Mouse (Mus musculus) layer of hippocampus, postnatal 36 days (tissue): ENCODE results near the gene Fgfr2. TPM values are rescaled to one million over a fixed set of nuclear protein-coding genes. Genes with fewer than 3 reads are reported as not detected.

ENCODE experiments used
- DNase-seq, 2 experiments: peaks; one replicate each; pipeline ENCODE4 v3.0.0; 2022
- total RNA-seq, 2 experiments: library from RNA; stranded (reverse); gene quantifications; 2 replicates each; pipeline ENCODE4 v1.2.3; 2021

The Fgfr2 gene
- total RNA-seq, 2 experiments from 2014 or later: 45.4 to 47.9 TPM

DNA sequence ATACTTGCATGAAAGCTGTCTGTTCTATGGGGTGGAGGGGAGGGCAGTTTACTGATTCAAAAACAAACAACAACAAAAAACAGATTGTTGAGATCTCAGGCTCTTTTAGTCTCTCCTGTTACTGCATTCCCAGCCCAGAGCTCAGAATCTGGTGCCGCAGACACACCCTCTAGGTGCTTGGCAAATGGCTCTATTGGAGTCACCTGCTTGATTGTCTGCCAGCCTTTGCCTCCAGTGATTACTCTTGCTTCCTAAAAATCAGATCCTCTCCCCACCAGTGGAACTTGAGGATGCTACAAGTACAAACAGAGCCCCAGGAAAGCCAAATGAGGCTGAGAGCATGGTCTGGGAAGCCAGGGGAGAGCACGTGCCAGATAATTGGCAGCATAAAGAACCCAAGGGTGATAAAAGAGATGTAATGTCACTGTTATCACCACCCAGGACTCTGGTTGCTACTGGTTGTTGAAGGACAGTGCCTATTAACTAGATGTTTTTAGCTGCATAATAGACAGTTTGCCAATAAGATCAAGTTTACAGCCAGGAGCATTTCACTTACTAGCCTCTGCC is 801.7 kb downstream of the Fgfr2 start:
- DNase-seq: no peak

DNA sequence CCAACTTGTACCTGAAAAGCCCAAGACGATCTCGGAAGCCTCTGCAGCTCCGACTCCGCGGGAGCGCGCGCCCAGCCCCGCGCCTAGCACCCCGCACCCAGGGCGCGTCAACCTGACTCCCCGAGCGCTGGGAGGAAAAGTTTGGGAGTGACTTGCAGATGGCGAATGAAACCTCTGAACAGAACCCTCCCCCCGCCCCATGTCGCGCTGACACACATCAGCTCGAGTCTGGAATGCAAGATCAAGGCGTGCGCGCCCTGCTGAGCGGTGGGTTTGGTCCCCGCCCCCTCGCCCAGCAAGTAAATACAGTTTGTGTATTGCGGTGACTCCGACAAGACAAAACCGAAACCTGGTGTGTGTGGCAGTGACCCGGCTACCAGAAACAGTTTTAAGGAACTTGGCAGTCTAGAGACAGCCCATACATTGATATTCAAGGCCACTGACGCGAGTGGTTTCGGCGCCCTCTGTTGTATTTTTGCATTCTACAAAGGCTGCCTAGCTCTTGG is 806.1 kb downstream of the Fgfr2 start, which contains the start of gene Chst15:
TSS of gene Chst15 (minus strand) at position 193 of the 506 bp plus-strand sequence.
- DNase-seq: peak; percentile 48

DNA sequence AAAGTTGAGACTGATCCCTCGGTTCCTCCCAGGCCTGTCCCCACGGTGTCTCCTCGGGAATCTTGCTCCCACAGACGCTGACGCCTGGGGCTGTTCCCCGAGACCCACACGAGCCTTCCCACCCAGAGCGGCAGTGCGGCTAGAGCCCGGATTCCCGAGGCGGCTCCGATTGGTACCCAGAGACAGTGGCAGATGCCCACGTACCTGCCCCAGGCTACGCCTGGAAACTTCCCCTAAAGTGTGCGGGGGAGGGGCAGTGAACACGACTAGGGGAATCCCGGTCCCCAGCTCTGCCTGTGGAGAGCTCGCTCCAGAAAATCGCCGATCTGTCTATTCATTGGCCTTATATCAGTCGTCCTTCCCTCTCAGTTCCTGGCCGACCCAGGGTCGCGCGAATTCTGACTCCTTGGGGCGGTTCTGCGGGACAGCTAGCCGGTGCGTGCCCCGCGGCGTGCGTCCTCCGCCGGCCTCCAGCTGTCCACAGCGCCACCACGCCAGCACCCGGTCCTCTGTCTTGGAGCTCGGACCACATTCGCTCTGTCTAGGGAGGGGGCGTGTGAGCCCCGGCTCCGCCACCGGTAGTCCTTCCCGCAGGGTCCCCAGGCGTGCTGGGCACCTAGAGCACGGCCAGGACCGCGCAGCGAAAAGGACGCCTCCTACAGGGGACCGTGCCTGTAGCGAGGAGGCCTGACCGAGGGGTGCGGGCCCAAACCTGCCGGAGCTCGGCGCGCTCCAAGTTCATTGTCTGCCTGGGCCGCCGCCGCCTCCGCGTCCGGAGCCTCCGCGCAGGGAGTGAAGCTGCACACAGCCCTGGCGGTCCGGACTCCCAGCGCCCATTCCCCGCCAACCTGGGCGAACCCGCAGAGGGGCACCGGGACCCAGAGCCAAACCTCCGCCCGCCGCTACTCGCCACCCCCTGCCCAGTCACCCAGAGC is 806.8 kb downstream of the Fgfr2 start:
- DNase-seq: peak; percentile 72

DNA sequence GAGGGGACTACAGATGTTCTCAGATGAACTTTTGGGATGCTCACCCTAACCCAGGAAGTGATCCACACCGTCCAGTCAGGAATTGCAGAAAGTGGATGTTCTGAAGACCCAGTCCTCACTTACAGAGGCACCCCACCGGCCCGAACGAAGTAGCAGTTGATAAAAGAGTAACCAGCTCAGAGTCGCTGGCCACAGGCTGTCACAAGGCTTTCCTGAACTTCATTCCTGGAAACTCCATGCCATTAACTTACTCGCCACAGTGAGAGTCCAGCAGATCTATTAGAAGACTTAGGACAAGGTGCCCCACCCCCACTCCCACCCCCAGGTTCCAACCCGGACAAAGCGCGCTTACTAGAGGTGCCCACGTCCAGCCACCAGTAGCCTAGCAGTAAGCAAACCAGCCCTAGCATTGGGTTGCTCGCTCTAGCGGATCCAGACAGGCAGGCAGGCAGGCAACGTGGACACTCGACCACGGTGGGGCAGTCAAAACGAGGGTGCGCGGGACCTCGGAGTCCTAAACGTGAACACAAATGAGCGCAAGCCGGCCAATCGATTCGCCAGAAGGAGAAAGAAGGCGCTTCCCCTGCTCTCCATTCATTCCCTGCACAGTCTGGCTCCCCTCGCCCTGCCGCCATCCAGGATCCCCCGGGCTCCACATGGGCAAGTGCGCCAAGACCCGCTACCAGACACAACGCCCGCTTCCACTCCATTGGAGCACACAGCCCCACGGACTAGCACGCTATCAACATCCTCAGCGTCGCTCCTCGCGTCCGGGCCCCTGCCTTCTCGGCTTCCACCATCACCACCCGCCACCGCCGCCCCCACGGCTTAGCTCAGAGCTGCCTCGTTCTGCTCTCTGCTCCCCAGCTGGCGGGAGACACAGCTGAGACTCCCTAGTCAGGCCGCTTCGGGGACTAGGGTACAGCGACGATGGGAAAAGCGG is 807.7 kb downstream of the Fgfr2 start:
- DNase-seq: peak in 1 of 2 experiments; percentile 62

DNA sequence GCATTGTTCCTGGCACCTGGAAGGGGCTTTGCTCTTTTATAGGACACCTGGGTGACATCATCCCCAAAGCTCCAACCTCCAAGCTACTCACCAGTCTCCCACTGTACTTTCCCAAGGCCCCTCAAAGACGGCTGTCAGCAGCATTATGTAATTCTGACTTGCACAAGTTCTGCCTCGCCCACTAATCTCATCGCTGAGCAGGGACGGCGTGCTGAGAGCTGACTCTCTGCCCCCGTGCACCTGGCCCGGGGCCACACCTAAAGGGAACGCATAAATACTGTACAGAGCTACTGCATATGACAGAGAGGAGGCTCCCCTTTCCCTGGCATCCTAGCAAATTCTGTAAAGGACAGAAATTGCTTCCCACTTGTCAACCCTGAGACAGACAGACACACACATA is 810.8 kb downstream of the Fgfr2 start:
- DNase-seq: peak in 1 of 2 experiments; percentile 41

DNA sequence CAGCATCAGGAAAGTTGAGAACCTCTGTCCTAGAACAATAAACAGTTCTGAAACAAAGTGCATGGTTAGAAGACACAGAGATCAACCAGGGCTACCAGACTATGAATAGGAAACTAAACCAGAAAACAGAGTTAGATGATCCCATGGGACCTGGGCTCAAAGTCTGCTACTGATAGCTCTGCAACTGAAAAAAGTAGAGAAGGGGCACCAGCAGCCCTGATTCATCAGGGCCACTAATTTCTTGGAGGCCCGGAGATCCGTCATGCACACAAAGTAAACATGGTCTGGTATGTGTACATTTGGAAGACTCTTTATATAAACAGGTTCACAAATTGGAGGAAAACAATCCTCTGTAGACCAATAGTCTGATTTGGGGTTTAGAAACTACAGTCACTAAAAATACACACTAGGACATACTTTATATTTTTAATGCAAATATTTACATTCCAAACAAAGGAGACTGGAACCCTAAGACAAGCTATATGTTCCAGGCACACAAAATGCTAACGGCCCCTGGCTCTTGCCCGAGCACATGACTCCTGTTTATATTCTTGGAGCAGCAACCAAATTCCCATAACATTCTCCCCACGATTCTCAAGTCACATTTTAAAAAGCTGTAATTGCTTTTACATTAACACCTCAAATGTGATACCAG is 814.5 kb downstream of the Fgfr2 start:
- DNase-seq: no peak

DNA sequence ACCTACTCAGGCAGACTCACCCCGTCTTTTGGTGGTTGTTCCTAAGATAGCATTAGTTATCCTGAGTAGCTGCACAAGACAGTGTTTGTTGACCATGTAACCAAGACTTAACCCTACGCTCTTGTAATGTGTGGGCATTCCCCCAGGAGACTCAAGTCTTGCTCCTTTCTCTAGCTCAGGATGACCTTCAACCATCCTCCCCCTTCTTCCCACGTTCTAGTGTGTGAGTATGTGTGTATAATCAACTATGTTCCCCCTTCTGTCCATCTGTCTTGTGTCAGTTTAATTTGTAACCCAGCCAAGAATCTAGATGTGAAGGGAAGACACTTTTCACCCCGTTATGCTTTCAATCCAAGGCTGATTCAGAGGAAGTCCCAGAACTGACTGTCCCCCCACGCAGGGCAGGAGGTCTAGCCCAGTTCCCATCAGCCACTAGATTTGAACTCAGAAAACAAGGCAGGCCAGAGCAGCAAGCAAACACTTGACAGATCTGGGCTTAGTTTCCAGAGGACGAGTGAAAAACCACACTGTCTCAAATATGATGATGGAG is 815.4 kb downstream of the Fgfr2 start:
- DNase-seq: no peak

DNA sequence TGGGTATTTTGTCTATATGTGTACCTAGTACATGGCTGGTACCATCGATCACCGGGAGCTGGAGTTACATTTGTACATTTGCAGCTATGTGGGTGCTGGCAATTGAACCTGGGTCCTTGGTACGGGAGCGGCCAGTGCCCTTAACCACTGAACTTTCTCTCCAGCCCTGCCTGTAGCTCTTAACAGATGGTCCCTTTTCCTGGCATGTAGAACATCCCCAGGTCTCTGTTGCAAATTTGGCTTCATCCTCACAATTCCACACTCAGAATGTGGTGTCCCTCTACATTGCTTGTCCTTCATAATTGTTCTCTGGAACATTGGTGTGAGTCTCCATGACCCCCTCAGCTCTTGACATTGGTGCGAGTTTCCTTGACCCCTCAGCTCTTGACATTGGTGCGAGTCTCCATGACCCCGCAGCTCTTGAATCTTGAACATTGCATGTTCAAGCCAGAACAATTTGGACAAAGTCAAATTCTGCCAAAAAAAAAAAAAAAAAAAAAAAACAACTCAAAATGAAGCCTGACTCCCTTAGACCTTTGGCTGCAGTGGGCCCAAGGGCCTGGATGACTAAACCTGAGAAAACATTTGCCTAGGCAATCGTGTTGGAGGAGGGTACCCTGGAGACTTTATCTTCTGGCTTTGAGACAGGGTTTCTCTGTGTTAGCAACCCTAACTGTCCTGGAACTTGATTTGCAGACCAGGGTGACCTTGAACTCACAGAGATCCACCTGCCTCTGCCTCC is 816.3 kb downstream of the Fgfr2 start:
- no peak for DNase-seq

DNA sequence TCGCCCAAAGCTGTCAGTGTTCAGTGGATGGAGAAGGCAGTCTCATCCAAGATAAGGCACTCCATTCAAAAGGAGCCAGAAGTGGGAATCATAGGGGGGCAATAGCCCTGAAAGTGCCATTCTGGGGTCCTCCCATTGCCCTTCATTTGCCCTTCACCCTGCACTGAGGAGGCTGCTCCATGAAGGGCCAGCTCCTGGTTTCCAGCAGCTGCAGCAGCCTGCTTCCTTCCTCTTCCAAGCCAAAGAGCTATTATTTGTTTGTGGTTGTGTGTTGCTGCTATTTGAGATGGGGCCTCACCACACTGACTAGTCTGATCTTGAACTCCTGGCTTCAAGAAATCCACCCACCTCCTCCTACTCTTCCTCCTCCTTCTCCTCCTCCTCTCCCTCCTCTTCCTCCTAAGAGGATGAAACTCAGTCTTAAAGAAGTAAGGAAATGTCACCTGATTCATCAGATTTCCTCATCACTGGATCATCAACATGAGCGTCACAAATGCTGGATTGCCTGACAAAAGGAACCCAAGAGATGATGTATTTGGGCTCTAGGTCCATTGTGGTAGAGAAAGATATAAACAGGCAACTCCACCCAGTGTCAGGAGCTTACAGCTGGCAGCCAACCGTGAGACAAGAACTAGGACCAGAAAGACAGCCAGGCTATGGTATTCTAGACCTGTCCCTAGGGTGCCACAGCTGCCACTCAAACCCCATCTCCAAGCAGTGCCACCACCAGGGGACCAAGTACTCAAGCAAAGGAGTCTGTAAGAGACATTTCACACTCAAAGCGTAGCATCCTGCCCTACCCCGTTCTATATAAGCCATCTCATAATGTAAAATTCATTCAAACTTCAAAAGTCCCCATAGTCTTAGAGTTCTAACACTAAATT is 817.4 kb downstream of the Fgfr2 start:
- DNase-seq: no peak

DNA sequence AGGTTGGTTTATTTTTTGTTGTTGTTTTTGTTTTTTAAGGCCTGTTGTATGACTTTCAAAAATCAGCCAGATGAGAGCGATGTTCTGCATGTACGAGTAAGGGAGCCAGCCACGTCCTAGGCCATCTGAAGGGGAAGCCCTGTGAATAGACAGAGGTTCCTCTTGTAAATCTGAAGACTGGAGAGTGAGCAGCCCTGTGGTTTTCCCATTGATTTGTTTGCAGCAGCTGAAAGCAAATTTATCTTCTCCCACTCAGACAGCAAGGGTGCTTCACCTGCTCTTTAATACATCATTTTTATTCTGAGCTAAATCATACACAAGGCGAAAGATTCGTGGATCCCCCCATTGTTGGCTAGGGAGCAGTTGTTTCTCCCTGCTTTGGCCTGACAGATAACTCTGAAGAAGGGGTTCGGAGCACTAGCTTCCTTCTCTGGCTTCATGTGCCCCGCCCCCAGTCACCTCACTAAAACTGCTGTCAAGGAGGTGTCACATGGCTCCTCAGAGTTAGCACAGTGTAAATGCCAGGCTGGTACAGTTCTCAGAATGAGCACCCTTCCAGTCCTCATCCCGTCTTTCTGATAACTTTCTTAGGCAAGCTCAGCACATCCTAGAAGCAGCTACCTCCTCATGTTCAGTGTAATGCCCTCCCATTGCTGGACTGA is 818.6 kb downstream of the Fgfr2 start:
- no peak for DNase-seq

DNA sequence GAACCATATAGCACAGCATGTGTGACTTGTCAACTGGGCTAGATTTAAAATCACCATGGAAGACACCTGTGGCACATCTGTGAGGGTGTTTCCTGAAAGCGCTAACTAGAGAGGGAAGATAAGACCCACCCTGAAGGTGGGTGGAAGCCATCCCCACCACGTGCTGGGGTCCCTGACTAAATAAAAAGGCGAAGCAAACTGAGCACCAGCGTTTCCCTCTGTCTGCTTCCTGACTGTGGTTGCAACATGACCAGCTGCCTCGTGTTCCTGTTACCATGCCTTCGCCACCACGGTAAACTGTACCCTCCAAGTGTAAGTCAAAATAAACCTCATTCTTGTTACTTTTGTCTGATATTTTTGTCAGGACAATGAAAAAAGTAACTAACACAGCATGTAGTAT is 819.2 kb downstream of the Fgfr2 start:
- no peak for DNase-seq

DNA sequence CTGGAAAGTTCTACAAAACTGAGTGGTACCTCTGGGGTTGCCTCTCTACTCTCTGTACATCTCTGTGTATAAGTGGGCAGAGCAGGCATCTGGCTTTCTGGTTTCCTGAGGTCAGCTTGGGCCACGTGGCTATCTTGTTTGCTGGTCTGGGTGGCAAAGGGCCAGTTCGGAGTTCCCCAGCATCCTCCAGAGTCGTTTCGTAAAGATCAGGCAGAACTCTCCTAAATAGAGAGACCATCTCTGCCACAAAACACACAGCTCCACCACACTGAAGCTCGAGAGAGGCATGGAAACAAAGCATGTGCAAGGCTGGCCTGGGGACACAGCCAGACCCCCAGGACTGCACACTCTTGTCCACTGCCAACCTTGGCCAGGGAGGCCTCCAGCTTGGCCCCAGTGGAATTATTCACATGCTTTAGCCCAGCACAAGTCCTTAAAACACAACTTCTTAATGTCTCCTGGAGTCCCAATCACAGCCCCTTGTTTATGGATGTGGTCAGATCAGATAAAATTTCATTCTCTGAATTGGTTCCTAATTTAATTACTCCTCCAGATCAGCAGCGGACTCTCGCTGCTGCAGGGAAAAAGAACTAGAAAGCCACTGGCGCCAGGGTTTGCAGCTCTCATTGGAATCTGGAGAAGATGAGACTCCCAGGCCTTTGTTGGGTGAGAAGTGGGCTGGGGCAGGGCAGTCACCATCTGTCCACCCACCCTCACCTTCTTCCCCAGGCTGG is 820.5 kb downstream of the Fgfr2 start:
- DNase-seq: no peak

DNA sequence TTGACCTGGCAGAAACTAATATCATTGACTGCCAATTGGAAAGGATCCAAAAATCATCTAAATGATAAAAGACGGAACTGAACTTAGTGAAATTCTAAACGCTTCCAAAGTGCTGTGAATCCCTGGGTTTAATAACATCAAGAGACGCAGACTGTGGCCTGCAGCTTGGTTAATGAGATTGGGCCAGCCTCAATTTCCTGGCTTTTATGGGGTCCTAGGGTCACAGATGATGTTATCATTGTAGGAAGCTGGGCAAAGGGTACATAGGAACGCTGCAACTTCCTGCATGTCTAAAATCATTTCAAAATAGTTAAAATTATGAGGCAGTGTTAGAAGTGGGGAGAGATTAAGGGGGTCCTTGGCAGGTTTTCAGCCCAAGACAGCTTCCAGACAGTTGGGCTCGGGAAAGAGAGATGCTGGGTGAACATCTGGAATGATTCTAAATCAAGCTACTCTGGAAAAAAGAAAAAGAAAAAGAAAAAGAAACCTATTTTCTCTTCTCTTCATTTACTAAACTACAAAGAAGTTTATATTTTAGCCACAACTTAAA is 823.4 kb downstream of the Fgfr2 start:
- no peak for DNase-seq

DNA sequence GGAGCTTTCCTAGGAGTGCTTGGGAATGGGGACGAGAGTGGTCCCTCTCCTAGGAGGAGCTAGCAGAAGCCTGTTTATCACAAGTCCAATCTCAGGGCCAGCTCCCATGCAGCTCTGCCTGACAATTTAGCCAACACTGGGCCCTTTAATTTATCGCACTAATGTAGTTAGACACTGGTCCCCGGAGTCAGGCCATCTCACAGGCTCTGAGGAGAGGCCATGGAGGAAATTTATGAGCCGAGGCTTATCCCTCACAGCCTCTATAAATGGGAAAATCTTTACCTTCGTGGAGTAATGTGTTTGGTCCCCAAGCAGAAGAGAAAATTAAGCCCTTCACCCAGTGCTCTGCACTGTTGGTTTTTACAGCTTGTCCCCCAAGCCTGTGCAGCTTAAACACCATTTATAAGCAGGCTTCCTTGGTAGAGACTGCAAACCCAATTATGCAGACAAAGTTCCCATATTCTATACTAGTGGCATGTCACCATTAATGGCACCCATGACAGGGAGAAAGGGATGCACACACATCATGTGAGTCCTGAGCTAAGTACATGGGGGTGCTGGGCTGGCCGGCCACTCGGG is 824.6 kb downstream of the Fgfr2 start:
- no peak for DNase-seq

DNA sequence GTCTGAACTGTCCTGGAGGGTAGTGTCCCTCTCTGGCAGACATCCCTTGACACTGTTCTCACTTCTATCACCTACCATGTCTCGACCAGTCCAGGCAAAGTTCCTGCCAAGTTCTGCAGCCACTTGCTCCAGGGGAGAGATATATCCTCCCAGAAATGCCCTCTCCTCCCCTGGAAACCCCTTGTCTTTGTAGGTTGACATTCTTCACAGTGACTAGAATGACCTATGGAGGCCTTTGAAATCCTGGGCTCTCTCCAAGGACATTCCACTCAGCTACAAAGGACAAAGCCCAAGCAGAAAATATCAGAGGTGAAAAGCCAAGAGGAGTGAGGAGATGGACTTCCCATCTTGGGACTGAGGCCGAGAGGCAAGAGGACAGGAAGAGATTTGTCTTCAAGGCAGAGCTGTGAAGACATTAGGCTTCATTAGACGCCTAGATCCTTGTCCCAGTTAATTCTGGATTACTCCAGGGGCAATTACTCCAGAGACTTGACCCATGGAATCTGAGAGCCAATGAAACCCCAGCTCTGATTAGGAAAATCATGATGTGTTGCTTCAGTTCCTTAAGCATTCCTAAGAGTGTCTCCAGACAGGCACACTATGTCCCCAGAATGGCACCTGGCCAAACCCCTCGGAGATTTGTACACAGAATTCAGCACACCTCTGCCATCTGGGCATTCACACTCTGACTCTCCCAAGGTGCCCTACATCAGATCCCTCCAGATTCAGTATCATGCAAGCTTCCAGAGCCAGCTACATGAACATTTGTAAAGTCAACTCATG is 826.3 kb downstream of the Fgfr2 start:
- DNase-seq: no peak

DNA sequence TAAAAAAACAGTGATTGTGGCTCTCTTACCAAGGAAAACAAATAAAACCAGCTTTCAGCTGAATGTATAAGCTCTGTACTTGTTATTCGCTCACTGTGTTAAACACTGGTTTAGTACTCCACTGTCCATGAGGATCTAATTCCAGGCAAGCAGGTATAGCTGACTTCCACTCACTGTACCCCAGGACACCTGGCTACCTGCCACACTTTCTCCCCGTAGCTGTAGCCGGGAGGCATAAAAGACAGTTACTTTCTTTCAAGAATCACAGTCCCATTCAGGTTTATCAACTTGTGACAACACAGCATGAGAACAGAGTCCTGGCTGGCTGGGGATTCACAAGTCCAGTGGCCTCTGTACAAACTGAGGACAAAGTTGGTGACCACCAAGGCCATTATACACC is 827.0 kb downstream of the Fgfr2 start:
- DNase-seq: no peak

DNA sequence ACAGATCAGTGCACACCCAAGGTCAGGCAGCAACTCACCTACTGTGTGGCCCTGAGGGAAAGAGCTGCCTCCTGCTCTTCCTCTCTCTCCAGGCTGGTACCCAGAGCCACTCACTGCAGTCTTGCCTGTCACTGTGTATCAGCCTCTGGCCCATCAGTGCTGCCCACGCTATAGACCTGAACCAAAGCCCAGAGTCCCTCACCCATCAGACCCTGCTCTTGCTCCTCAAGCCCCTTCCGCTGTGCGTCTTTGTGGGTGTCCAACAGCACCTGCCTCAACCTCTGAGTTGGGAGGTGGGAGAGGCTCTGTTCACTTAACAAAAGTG is 835.8 kb downstream of the Fgfr2 start:
- no peak for DNase-seq
